Mouse (Mus musculus): ENCODE measurements around the gene 1700001J03Rik. TPM values are rescaled to one million over a fixed set of nuclear protein-coding genes. Genes with fewer than 3 reads are reported as not detected.
"Not testable (repeated sequence)": the region's sequence is repeated elsewhere in the genome, so short reads cannot be mapped to it uniquely, and the experiment has no call there.

The 1700001J03Rik gene
- polyA plus RNA-seq (2012; ENCODE audit: insufficient read depth, insufficient read length, missing spikeins), result 1.2 and 2.3 TPM in 2 replicates

- not testable (repeated sequence) for H3K4me3 ChIP-seq (ENCODE audit: insufficient read depth, low read length); H3K4me1 ChIP-seq (ENCODE audit: control insufficient read depth, insufficient read depth, low read length); H3K27ac ChIP-seq (ENCODE audit: insufficient read depth, low read depth, low read length)
Measured at GRCm38 (mm10) chr5:146185204-146185603, at the start of gene 1700001J03Rik. 1700001J03Rik (minus strand) TSS chr5:146185304.

- Histone ChIP-seq H3K27ac (ENCODE audit: insufficient read depth, low read depth, low read length) (no peak overlapping the region), H3K4me3 (ENCODE audit: insufficient read depth, low read length) (no peak overlapping the region), H3K4me1 (ENCODE audit: control insufficient read depth, insufficient read depth, low read length) (peaks cover 23% of the 10 kb centered on the region)
- TF ChIP-seq CTCF (IDR thresholded peaks at IDR 0.05; ENCODE audit: low read depth, low read length) (no peak), POLR2A (IDR thresholded peaks at IDR 0.05; ENCODE audit: borderline replicate concordance, low read depth, low read length) (no peak)
Measured at GRCm38 (mm10) chr5:146234336-146234735, 49.2 kb upstream of the 1700001J03Rik start.

GRCm38 (mm10) chr5:146232816-146233215, 47.7 kb upstream of the 1700001J03Rik start:
- H3K4me1 ChIP-seq (ENCODE audit: control insufficient read depth, insufficient read depth, low read length), result peaks cover 21% of the 10 kb centered on the region
- H3K4me3 ChIP-seq (ENCODE audit: insufficient read depth, low read length), result peak overlapping the region; percentile 18; the same call in 1 of the 2 replicates

GRCm38 (mm10) chr5:146232056-146232675, 47.1 kb upstream of the 1700001J03Rik start:
- Histone ChIP-seq H3K4me3 (ENCODE audit: insufficient read depth, low read length) (peak overlapping the region; percentile 90), H3K4me1 (ENCODE audit: control insufficient read depth, insufficient read depth, low read length) (peaks cover 18% of the 10 kb centered on the region), H3K27ac (ENCODE audit: insufficient read depth, low read depth, low read length) (peak overlapping the region; percentile 99; the same call in 1 of the 2 replicates)
- no peak for TF ChIP-seq POLR2A (IDR thresholded peaks at IDR 0.05; ENCODE audit: borderline replicate concordance, low read depth, low read length)
- TF ChIP-seq CTCF (IDR thresholded peaks at IDR 0.05; ENCODE audit: low read depth, low read length), result no peak

More at GRCm38 (mm10) chr5:146232816-146233215, 47.7 kb upstream of the 1700001J03Rik start:
- TF ChIP-seq CTCF (IDR thresholded peaks at IDR 0.05; ENCODE audit: low read depth, low read length) (no peak), POLR2A (IDR thresholded peaks at IDR 0.05; ENCODE audit: borderline replicate concordance, low read depth, low read length) (no peak)
- no peak overlapping the region for H3K27ac ChIP-seq (ENCODE audit: insufficient read depth, low read depth, low read length)

- H3K4me3 ChIP-seq (ENCODE audit: insufficient read depth, low read length), result peak overlapping the region; percentile 90
- peak overlapping the region; percentile 99 for H3K27ac ChIP-seq (ENCODE audit: insufficient read depth, low read depth, low read length)
Measured at GRCm38 (mm10) chr5:146231655-146231996, 46.5 kb upstream of the 1700001J03Rik start.

GRCm38 (mm10) chr5:146230864-146231654, 46.0 kb upstream of the 1700001J03Rik start, which contains the start of gene Cdk8:
Cdk8 (plus strand) TSS chr5:146231230.
- peak within 1 kb of the TSS; percentile 99 for H3K27ac ChIP-seq (ENCODE audit: insufficient read depth, low read depth, low read length)
- H3K4me3 ChIP-seq (ENCODE audit: insufficient read depth, low read length), result peak within 1 kb of the TSS; percentile 90
- no peak for TF ChIP-seq CTCF (IDR thresholded peaks at IDR 0.05; ENCODE audit: low read depth, low read length)
- TF ChIP-seq POLR2A (IDR thresholded peaks at IDR 0.05; ENCODE audit: borderline replicate concordance, low read depth, low read length), result no peak
- peaks cover 15% of the 10 kb centered on the region; the same call in 1 of the 2 replicates for H3K4me1 ChIP-seq (ENCODE audit: control insufficient read depth, insufficient read depth, low read length)

More at GRCm38 (mm10) chr5:146231655-146231996, 46.5 kb upstream of the 1700001J03Rik start:
- TF ChIP-seq CTCF (IDR thresholded peaks at IDR 0.05; ENCODE audit: low read depth, low read length) (no peak), POLR2A (IDR thresholded peaks at IDR 0.05; ENCODE audit: borderline replicate concordance, low read depth, low read length) (no peak)
- H3K4me1 ChIP-seq (ENCODE audit: control insufficient read depth, insufficient read depth, low read length), result peaks cover 15% of the 10 kb centered on the region; the same call in 1 of the 2 replicates

GRCm38 (mm10) chr5:146229869-146230650, 45.0 kb upstream of the 1700001J03Rik start:
- H3K4me3 ChIP-seq (ENCODE audit: insufficient read depth, low read length), result no peak overlapping the region
- H3K4me1 ChIP-seq (ENCODE audit: control insufficient read depth, insufficient read depth, low read length), result peaks cover 11% of the 10 kb centered on the region; the same call in 1 of the 2 replicates
- TF ChIP-seq POLR2A (IDR thresholded peaks at IDR 0.05; ENCODE audit: borderline replicate concordance, low read depth, low read length), result no peak
- no peak for TF ChIP-seq CTCF (IDR thresholded peaks at IDR 0.05; ENCODE audit: low read depth, low read length)
- H3K27ac ChIP-seq (ENCODE audit: insufficient read depth, low read depth, low read length), result no peak overlapping the region

- Histone ChIP-seq H3K4me3 (ENCODE audit: insufficient read depth, low read length) (no peak overlapping the region), H3K4me1 (ENCODE audit: control insufficient read depth, insufficient read depth, low read length) (peaks cover 4% of the 10 kb centered on the region; the same call in 1 of the 2 replicates)
- TF ChIP-seq POLR2A (IDR thresholded peaks at IDR 0.05; ENCODE audit: borderline replicate concordance, low read depth, low read length) (no peak), CTCF (IDR thresholded peaks at IDR 0.05; ENCODE audit: low read depth, low read length) (no peak)
Measured at GRCm38 (mm10) chr5:146227496-146227895, 42.4 kb upstream of the 1700001J03Rik start.

GRCm38 (mm10) chr5:146223786-146224185, 38.7 kb upstream of the 1700001J03Rik start:
- Histone ChIP-seq H3K4me3 (ENCODE audit: insufficient read depth, low read length) (no peak overlapping the region), H3K4me1 (ENCODE audit: control insufficient read depth, insufficient read depth, low read length) (peaks cover 10% of the 10 kb centered on the region), H3K27ac (ENCODE audit: insufficient read depth, low read depth, low read length) (no peak overlapping the region)
- TF ChIP-seq CTCF (IDR thresholded peaks at IDR 0.05; ENCODE audit: low read depth, low read length) (no peak), POLR2A (IDR thresholded peaks at IDR 0.05; ENCODE audit: borderline replicate concordance, low read depth, low read length) (no peak)

More at GRCm38 (mm10) chr5:146227496-146227895, 42.4 kb upstream of the 1700001J03Rik start:
- H3K27ac ChIP-seq (ENCODE audit: insufficient read depth, low read depth, low read length), result no peak overlapping the region

All from bone marrow macrophage, adult 2 months (primary cell).